7 mouse cellular contexts compared by ENCODE assay signal in genomic region chr5:139015097-139015496, GRCm38 (mm10). TPM values are rescaled to one million over a fixed set of nuclear protein-coding genes. Genes with fewer than 3 reads are reported as not detected.
DNase-seq lines count a peak whose midpoint lies in the region; ATAC-seq and TF ChIP-seq lines count a peak whose summit lies in the region.

No protein-coding gene starts in this region.

- DNase-seq in 3T3-L1 (ENCODE audit: low read depth, low spot score) (peak; percentile 94), MN1 (ENCODE audit: low spot score) (peak; percentile 72)
- peak; percentile 71 to 81 for DNase-seq in heart, adult 2 months
- peak; percentile 90 for DNase-seq in kidney, postnatal 14 days
- DNase-seq in ovary, adult 18-20 months (ENCODE audit: low spot score): peak; percentile 88
- DNase-seq in thymus, adult 2 months: no peak

- no peak for ATAC-seq in forebrain, embryonic 16.5 days

- H3K9ac ChIP-seq in heart, adult 2 months (ENCODE audit: low read depth, low read length): no peak overlapping the region
- no peak overlapping the region for H3K9ac ChIP-seq in forebrain, embryonic 16.5 days (replicated peaks; ENCODE audit: low read depth, low read length)

- no peaks in the 10 kb centered on the region for H3K36me3 ChIP-seq in heart, adult 2 months (ENCODE audit: control insufficient read depth, insufficient read depth, low read length)
- no peaks in the 10 kb centered on the region for H3K36me3 ChIP-seq in thymus, adult 2 months (ENCODE audit: control insufficient read depth, insufficient read depth, low read length)
- peaks cover 5% of the 10 kb centered on the region; the same call in 1 of the 2 replicates for H3K36me3 ChIP-seq in forebrain, embryonic 16.5 days (ENCODE audit: control insufficient read depth, insufficient read depth)

- H3K4me3 ChIP-seq in heart, adult 2 months: no peak overlapping the region
- no peak overlapping the region for H3K4me3 ChIP-seq in thymus, adult 2 months (ENCODE audit: control insufficient read depth, insufficient read depth, low read length)
- H3K4me3 ChIP-seq in forebrain, embryonic 16.5 days (replicated peaks; ENCODE audit: low read length): no peak overlapping the region

- no peaks in the 10 kb centered on the region for H3K27me3 ChIP-seq in heart, adult 2 months (ENCODE audit: control insufficient read depth, insufficient read depth, low read length)
- H3K27me3 ChIP-seq in thymus, adult 2 months (ENCODE audit: control insufficient read depth, insufficient read depth, low read length): no peaks in the 10 kb centered on the region
- H3K27me3 ChIP-seq in forebrain, embryonic 16.5 days (replicated peaks; ENCODE audit: control insufficient read depth, insufficient read depth, low read length): no peaks in the 10 kb centered on the region

- H3K9me3 ChIP-seq in forebrain, embryonic 16.5 days (ENCODE audit: control insufficient read depth, low read length): no peaks in the 10 kb centered on the region

- H3K27ac ChIP-seq in heart, adult 2 months: 0 out of 2 replicates have a peak overlapping the region, but pooled peaks have one; percentile 1
- H3K27ac ChIP-seq in thymus, adult 2 months (ENCODE audit: control insufficient read depth, insufficient read depth, low read length): no peak overlapping the region
- H3K27ac ChIP-seq in forebrain, embryonic 16.5 days (ENCODE audit: low read length): no peak overlapping the region

- H3K4me2 ChIP-seq in forebrain, embryonic 16.5 days (ENCODE audit: low read length): no peak overlapping the region

- WGBS in heart, adult 2 months: 44% methylated on average over 3 of the region's 3 CpGs
- 55% methylated on average over 3 of the region's 3 CpGs for WGBS in thymus, adult 2 months
- 56% methylated on average over 3 of the region's 3 CpGs for WGBS in forebrain, embryonic 16.5 days

- TF ChIP-seq EP300 in heart, adult 2 months (IDR thresholded peaks at IDR 0.05; ENCODE audit: insufficient read depth, low read depth, low read length): no peak

- no peaks in the 10 kb centered on the region for H3K79me2 ChIP-seq in heart, adult 2 months (replicated peaks; ENCODE audit: control insufficient read depth, insufficient read depth, low read length)

- peaks cover 11% of the 10 kb centered on the region for H3K4me1 ChIP-seq in heart, adult 2 months (ENCODE audit: control insufficient read depth, insufficient read depth, low read length)
- H3K4me1 ChIP-seq in thymus, adult 2 months (replicated peaks; ENCODE audit: control insufficient read depth, insufficient read depth, low read length): no peaks in the 10 kb centered on the region
- no peaks in the 10 kb centered on the region for H3K4me1 ChIP-seq in forebrain, embryonic 16.5 days (replicated peaks; ENCODE audit: control insufficient read depth, insufficient read depth, low read length)

- no peak for TF ChIP-seq POLR2A in heart, adult 2 months (IDR thresholded peaks at IDR 0.05; ENCODE audit: insufficient read depth, low read depth, low read length)
- no peak for TF ChIP-seq POLR2A in thymus, adult 2 months (IDR thresholded peaks at IDR 0.05; ENCODE audit: control insufficient read depth, extremely low read depth, insufficient read depth, low read length, poor library complexity)

- intact Hi-C loops in heart, adult 2 months (cut with DNase I): loop anchor here (2.0 to 5.0 kb wide), 2 partner anchors 18 to 162 kb away; partner anchors contain the start of gene Pdgfa

- peak; percentile 29 for TF ChIP-seq CTCF in heart, adult 2 months (IDR thresholded peaks at IDR 0.05)
- no peak for TF ChIP-seq CTCF in thymus, adult 2 months (IDR thresholded peaks at IDR 0.05; ENCODE audit: borderline replicate concordance, control insufficient read depth, extremely low read depth, insufficient read depth, low read length, poor library complexity)

RNA-seq across cellular contexts. Expression of gene Pdgfa, which starts 17.9 kb away (rescaled TPM):
- 10 to 100 TPM; 19.6 to 20.7 TPM for total RNA-seq in heart, adult 2 months (2021)
- 13.2 and 14.2 TPM in 2 replicates for polyA plus RNA-seq in heart, adult 2 months (2012; rRNA removed)
- polyA plus RNA-seq in thymus, adult 2 months (2012; rRNA removed): 10.7 and 12.6 TPM in 2 replicates
- 15.5 and 19.1 TPM in 2 replicates for polyA plus RNA-seq in forebrain, embryonic 16.5 days (2015; fragmentation: Nextera tagmentation; extraction: Ambion mirVana)
